In genomic region chr11:79646026-79646425, GRCm38 (mm10) we compare ENCODE assay signal across 18 mouse cellular contexts. TPM values are rescaled to one million over a fixed set of nuclear protein-coding genes. Genes with fewer than 3 reads are reported as not detected.
DNase-seq lines count a peak whose midpoint lies in the region; ATAC-seq and TF ChIP-seq lines count a peak whose summit lies in the region.
"Had no signal": no experiment of that assay in that cellular context is flagged by ENCODE, and none has a peak within 500 bp of the region (broad histone marks: within the 10 kb centered on the region; RNA-seq: fewer than 3 reads in every experiment).

No protein-coding gene starts in this region.

- no peak for TF ChIP-seq POLR2A in kidney, adult 2 months (IDR thresholded peaks at IDR 0.05; ENCODE audit: low read depth, low read length)
- no peak for TF ChIP-seq POLR2A in cerebellum, adult 2 months (IDR thresholded peaks at IDR 0.05; ENCODE audit: borderline replicate concordance, insufficient read depth, low read length)

- no peaks in the 10 kb centered on the region for H3K36me3 ChIP-seq in kidney, adult 2 months (ENCODE audit: control insufficient read depth, insufficient read depth, low read length)
- H3K36me3 ChIP-seq in forebrain, embryonic 12.5 days (replicated peaks), result no peaks in the 10 kb centered on the region
- no peaks in the 10 kb centered on the region for H3K36me3 ChIP-seq in hindbrain, postnatal 0 days (ENCODE audit: insufficient read depth, low read length)
- H3K36me3 ChIP-seq: limb, embryonic 10.5 days; liver, embryonic 15.5 days had no signal

- no peak for ATAC-seq in forebrain, embryonic 12.5 days (ENCODE audit: low FRiP score)
- no peak for ATAC-seq in hindbrain, postnatal 0 days
- ATAC-seq: intestine, postnatal 0 days had no signal

- H3K4me3 ChIP-seq in kidney, adult 2 months (ENCODE audit: insufficient read depth, low read depth, low read length), result no peak overlapping the region
- H3K4me3 ChIP-seq in forebrain, embryonic 12.5 days (replicated peaks), result no peak overlapping the region
- no peak overlapping the region for H3K4me3 ChIP-seq in hindbrain, postnatal 0 days (ENCODE audit: low read length)
- H3K4me3 ChIP-seq in cerebellum, adult 2 months (replicated peaks; ENCODE audit: insufficient read depth, low read depth, low read length), result no peak overlapping the region
- H3K4me3 ChIP-seq: erythroblast, embryonic 14.5 days; limb, embryonic 10.5 days; liver, embryonic 15.5 days had no signal

- H3K9me3 ChIP-seq in forebrain, embryonic 12.5 days, result no peaks in the 10 kb centered on the region
- H3K9me3 ChIP-seq in hindbrain, postnatal 0 days (ENCODE audit: low read length), result no peaks in the 10 kb centered on the region
- H3K9me3 ChIP-seq: limb, embryonic 10.5 days; liver, embryonic 15.5 days had no signal

- peak overlapping the region; percentile 84 for H3K27ac ChIP-seq in kidney, adult 2 months (ENCODE audit: insufficient read depth, low read depth, low read length)
- peak overlapping the region; percentile 81 for H3K27ac ChIP-seq in forebrain, embryonic 12.5 days
- H3K27ac ChIP-seq in hindbrain, postnatal 0 days, result peak overlapping the region; percentile 75
- no peak overlapping the region for H3K27ac ChIP-seq in cerebellum, adult 2 months (ENCODE audit: insufficient read depth, low read length)
- H3K27ac ChIP-seq: liver, embryonic 15.5 days had no signal

- H3K27me3 ChIP-seq in kidney, adult 2 months (replicated peaks; ENCODE audit: control insufficient read depth, insufficient read depth, low read length), result no peaks in the 10 kb centered on the region
- no peaks in the 10 kb centered on the region for H3K27me3 ChIP-seq in forebrain, embryonic 12.5 days
- H3K27me3 ChIP-seq in hindbrain, postnatal 0 days (ENCODE audit: insufficient read depth, low read length), result no peaks in the 10 kb centered on the region
- no peaks in the 10 kb centered on the region for H3K27me3 ChIP-seq in cerebellum, adult 2 months (ENCODE audit: control insufficient read depth, insufficient read depth, low read length)
- H3K27me3 ChIP-seq: liver, embryonic 15.5 days had no signal

- no peak overlapping the region for H3K9ac ChIP-seq in forebrain, embryonic 12.5 days
- H3K9ac ChIP-seq in hindbrain, postnatal 0 days (replicated peaks; ENCODE audit: low read length), result no peak overlapping the region
- H3K9ac ChIP-seq: liver, embryonic 15.5 days had no signal

- DNase-seq in kidney, adult 2 months, result no peak
- no peak for DNase-seq in kidney, adult 9 months
- peak; percentile 54 for DNase-seq in R1 (ENCODE audit: low read depth, low spot score)
- no peak for DNase-seq in hindbrain, postnatal 0 days (ENCODE audit: low spot score)
- DNase-seq in urinary bladder, postnatal 4 days (ENCODE audit: low spot score in 2 of 2), result no peak
- no peak for DNase-seq in cerebellum, postnatal 36 days
- no peak for DNase-seq in cerebellum, adult 2 months
- DNase-seq: adrenal gland, postnatal 25 days; cerebellum, postnatal 14 days; gastrocnemius, postnatal 14 days; heart, postnatal 14 days; lung, postnatal 14 days; thymus, postnatal 4 days had no signal

- WGBS in kidney, adult 2 months, result 38% methylated on average over 5 of the region's 5 CpGs
- 44% methylated on average over 5 of the region's 5 CpGs for WGBS in forebrain, embryonic 12.5 days
- WGBS in hindbrain, postnatal 0 days, result 65% methylated on average over 5 of the region's 5 CpGs
- 90% methylated on average over 5 of the region's 5 CpGs for WGBS in cerebellum, adult 2 months

- H3K4me1 ChIP-seq in kidney, adult 2 months (ENCODE audit: control insufficient read depth, insufficient read depth, low read length), result peaks cover 51% of the 10 kb centered on the region
- peaks cover 75% of the 10 kb centered on the region for H3K4me1 ChIP-seq in forebrain, embryonic 12.5 days
- peaks cover 36% of the 10 kb centered on the region for H3K4me1 ChIP-seq in hindbrain, postnatal 0 days (ENCODE audit: insufficient read depth, low read length)
- peaks cover 63% of the 10 kb centered on the region for H3K4me1 ChIP-seq in cerebellum, adult 2 months (ENCODE audit: control insufficient read depth, insufficient read depth, low read length)

- 0 out of 2 replicates have a peak overlapping the region, but pooled peaks have one; percentile 6 for H3K4me2 ChIP-seq in forebrain, embryonic 12.5 days
- H3K4me2 ChIP-seq in hindbrain, postnatal 0 days (ENCODE audit: low read depth, low read length), result no peak overlapping the region
- H3K4me2 ChIP-seq: liver, embryonic 15.5 days had no signal

- TF ChIP-seq CTCF in kidney, adult 2 months (conservative IDR thresholded peaks at IDR 0.05; ENCODE audit: insufficient read depth, insufficient read length, low read depth, low read length), result no peak
- no peak for TF ChIP-seq CTCF in hindbrain, postnatal 0 days (IDR thresholded peaks at IDR 0.05; ENCODE audit: low read depth)
- TF ChIP-seq CTCF in cerebellum, adult 2 months (IDR thresholded peaks at IDR 0.05; ENCODE audit: borderline replicate concordance, insufficient read depth, low read depth, low read length), result no peak

RNA-seq across cellular contexts. Expression of gene Rab11fip4, which starts 55.0 kb away (rescaled TPM):
- 40.8 and 48.0 TPM in 2 replicates for polyA plus RNA-seq in kidney, adult 2 months (2012; rRNA removed)
- 25.6 and 26.8 TPM in 2 replicates for polyA plus RNA-seq in forebrain, embryonic 12.5 days (2016; fragmentation: Nextera tagmentation; extraction: Ambion mirVana)
- 66.4 and 69.3 TPM in 2 replicates for total RNA-seq in hindbrain, postnatal 0 days (2014; rRNA removed)
- polyA plus RNA-seq in hindbrain, postnatal 0 days (2015; fragmentation: Nextera tagmentation; extraction: Ambion mirVana), result 17.3 and 17.4 TPM in 2 replicates
- 94.8 and 95.7 TPM in 2 replicates for polyA plus RNA-seq in cerebellum, adult 2 months (2012; rRNA removed)
- polyA plus RNA-seq: erythroblast, embryonic 14.5 days had no signal
